Mouse (Mus musculus) kidney, postnatal 0 days (tissue): ENCODE measurements around the gene Exd1. TPM values are rescaled to one million over a fixed set of nuclear protein-coding genes. Genes with fewer than 3 reads are reported as not detected.

Experiments
- ATAC-seq: fragments of 200-750 bp; cut with Nextera tagmentation; replicated peaks from 2 replicates; pipeline ENCODE4 v1.8.0; 2017; ENCODE audit warnings: low read depth, moderate number of reproducible peaks, moderate TSS enrichment, moderate library complexity; ENCODE audit not compliant: low FRiP score
- DNase-seq: peaks from one replicate; pipeline ENCODE4 v3.0.0-alpha.2; 2016; ENCODE audit warnings: low spot score
- H3K27ac ChIP-seq: fragments of 300-500 bp; sonication (generic); 2 replicates; pipeline ENCODE4 v1.5.1; 2014; ENCODE audit warnings: mild to moderate bottlenecking
- H3K27me3 ChIP-seq: fragments of 300-500 bp; sonication (generic); 2 replicates; pipeline ENCODE4 v1.6.1; 2014; ENCODE audit warnings: low read length, mixed read lengths; ENCODE audit not compliant: insufficient read depth
- H3K36me3 ChIP-seq: fragments of 300-500 bp; sonication (generic); 2 replicates; pipeline ENCODE4 v1.6.1; 2014; ENCODE audit warnings: low read length, mixed read lengths; ENCODE audit not compliant: insufficient read depth
- H3K4me1 ChIP-seq: fragments of 300-500 bp; sonication (generic); replicated peaks from 2 replicates; pipeline ENCODE4 v1.6.1; 2014; ENCODE audit warnings: antibody characterized with exemption, low read length, mixed read lengths; ENCODE audit not compliant: insufficient read depth
- H3K4me2 ChIP-seq: fragments of 300-500 bp; sonication (generic); 2 replicates; pipeline ENCODE4 v1.6.1; 2014; ENCODE audit warnings: mild to moderate bottlenecking, low read length, moderate library complexity, mixed read lengths
- H3K4me3 ChIP-seq: fragments of 300-500 bp; sonication (generic); replicated peaks from 2 replicates; pipeline ENCODE4 v1.5.1; 2014; ENCODE audit warnings: low read depth, low read length
- H3K9ac ChIP-seq: fragments of 300-500 bp; sonication (generic); 2 replicates; pipeline ENCODE4 v1.6.1; 2014; ENCODE audit warnings: low read depth, low read length
- H3K9me3 ChIP-seq: fragments of 300-500 bp; sonication (generic); replicated peaks from 2 replicates; pipeline ENCODE4 v1.6.1; 2016; ENCODE audit warnings: low read length, inconsistent platforms, mixed read lengths
- CTCF ChIP-seq: IDR thresholded peaks from 2 replicates; pipeline ENCODE4 v1.5.1; 2016; ENCODE audit warnings: antibody characterized with exemption, low read depth, mild to moderate bottlenecking, moderate library complexity
- WGBS: fragments of 180-500 bp; shearing (Covaris S2); extraction: QIAGEN DNeasy Blood & Tissue Kit; methylation state at CpG from one replicate; pipeline ENCODE4 v1.1.7; 2014; 5-methylcytosine and 5-hydroxymethylcytosine counted together
- polyA plus RNA-seq: library from polyadenylated mRNA; unstranded; fragments of >200 nt; fragmentation: Nextera tagmentation; extraction: Ambion mirVana; gene quantifications from 2 replicates; pipeline ENCODE4 v1.2.1, GENCODE M21; 2015

Exd1 gene
- polyA plus RNA-seq = 0.29 and 0.47 TPM in 2 replicates

DNA sequence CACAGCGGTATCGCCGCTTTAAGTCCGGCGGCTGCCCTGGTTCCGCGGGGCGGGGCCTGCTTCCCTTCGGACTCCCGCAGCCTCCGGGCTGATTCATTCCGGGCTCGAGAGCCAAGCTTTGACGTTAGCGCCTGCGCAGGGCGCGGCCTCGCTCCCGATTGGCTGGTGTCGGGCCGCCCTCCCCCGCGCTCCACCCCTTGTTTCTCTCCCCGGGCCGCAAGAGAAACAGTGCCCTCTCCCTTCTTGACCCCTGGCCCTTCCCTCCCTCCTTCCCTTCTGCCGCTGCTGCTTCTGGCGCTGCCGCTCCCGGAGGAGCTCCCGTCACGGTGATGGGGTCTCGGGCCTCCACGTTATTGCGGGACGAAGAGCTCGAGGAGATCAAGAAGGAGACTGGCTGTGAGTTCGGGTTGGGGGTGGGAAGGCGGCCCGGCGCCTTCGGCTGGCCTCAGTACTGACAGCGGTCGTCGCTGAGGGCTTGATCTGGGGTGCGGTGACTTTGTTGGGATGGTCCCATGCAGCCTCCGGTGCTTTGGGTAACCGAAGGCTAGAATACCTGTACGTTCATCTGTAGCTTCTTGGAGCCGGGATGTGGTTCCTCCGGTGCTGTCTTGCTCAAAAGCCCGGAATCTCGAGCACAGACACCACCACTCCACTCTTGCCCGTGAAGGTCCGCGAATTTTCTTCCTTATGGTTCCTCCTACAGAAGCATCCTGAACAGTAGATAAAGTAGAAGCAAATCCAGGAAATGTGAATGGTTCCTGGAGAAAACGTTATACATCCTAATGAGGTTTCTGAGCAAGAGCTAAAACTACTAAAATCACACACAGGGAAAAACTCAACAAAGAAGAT lies at the start of gene Exd1, which contains the start of gene Chp1:
Gene Exd1, minus strand, starts transcription at position 106 of the 849 bp plus-strand sequence.
Gene Chp1, plus strand, starts transcription at position 176 of the 849 bp plus-strand sequence.
- no peaks in the 10 kb centered on the region for H3K9me3 ChIP-seq
- TF ChIP-seq CTCF = peak; percentile 12; the same call in 1 of the 2 replicates
- peak within 1 kb of the TSS; percentile 65 for H3K9ac ChIP-seq
- ATAC-seq (peak; percentile 97), DNase-seq (peak; percentile 98)
- H3K27me3 ChIP-seq = no peaks in the 10 kb centered on the region
- peaks cover 4% of the 10 kb centered on the region; the same call in 1 of the 2 replicates for H3K4me1 ChIP-seq
- under 1% methylated on average over 55 of the region's 57 CpGs for WGBS
- H3K4me3 ChIP-seq = peak within 1 kb of the TSS; percentile 63
- H3K36me3 ChIP-seq = no peaks in the 10 kb centered on the region
- H3K4me2 ChIP-seq = peak within 1 kb of the TSS; percentile 64
- H3K27ac ChIP-seq = peak within 1 kb of the TSS; percentile 90

DNA sequence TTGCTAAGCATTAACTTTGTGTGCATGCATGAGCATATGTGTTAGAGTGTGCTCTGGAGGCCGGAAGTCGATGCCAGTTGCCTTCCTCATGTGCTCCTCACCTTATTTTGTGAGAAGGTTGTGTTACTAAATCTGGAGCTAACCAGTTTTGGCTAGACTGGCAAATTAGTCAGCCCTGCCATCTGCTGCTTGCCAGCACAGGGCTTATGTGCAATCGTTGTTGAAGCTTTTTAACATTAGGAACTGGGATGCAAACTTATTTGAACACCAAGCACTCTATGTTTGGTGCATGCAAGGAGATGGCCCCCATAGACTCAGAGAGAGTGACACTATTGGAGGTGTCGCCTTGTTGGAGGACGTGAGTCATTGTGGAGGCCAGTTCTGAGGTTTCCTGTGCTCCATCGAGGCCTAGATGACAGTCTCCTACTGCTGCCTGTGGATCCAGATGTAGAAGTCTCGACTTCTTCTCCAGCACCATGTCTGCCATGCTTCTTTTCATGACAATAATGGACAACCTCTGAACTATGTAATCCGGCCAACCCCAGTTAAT lies 49.4 kb upstream of the Exd1 start:
- Histone ChIP-seq H3K4me3 (no peak overlapping the region), H3K9me3 (no peaks in the 10 kb centered on the region), H3K27me3 (no peaks in the 10 kb centered on the region), H3K4me1 (peaks cover 3% of the 10 kb centered on the region; the same call in 1 of the 2 replicates), H3K4me2 (no peak overlapping the region), H3K27ac (no peak overlapping the region), H3K9ac (no peak overlapping the region), H3K36me3 (peaks cover 24% of the 10 kb centered on the region)
- ATAC-seq (no peak), DNase-seq (no peak)
- TF ChIP-seq CTCF = no peak
- 82% methylated on average over 8 of the region's 8 CpGs for WGBS

DNA sequence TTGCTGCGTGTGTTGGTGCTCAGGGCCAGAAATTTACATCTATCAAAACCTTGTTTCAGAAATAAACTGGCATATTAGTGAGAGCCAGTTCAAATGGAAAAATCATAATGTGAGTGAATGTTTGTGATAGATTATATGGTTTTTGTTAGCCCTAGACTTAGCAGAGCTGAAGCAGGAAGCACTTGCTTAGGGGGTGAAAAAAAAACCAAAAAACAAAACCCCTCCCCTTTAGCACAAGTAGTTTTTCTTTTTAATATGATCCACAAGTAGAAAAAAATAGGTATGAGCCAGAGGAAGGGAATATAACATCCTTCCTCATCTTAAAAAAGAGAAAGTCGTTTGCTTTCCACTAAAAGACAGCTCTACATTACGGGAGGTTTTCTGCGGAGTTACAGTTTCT lies 47.9 kb upstream of the Exd1 start:
- 20% methylated on average over 4 of the region's 4 CpGs for WGBS
- H3K27me3 ChIP-seq = no peaks in the 10 kb centered on the region
- peak overlapping the region; percentile 96 for H3K4me3 ChIP-seq
- no peaks in the 10 kb centered on the region for H3K9me3 ChIP-seq
- peaks cover 23% of the 10 kb centered on the region for H3K36me3 ChIP-seq
- H3K4me2 ChIP-seq = peak overlapping the region; percentile 77
- peak overlapping the region; percentile 97 for H3K9ac ChIP-seq
- peaks cover 3% of the 10 kb centered on the region; the same call in 1 of the 2 replicates for H3K4me1 ChIP-seq
- TF ChIP-seq CTCF = no peak
- H3K27ac ChIP-seq = no peak overlapping the region
- DNase-seq (no peak), ATAC-seq (no peak)

DNA sequence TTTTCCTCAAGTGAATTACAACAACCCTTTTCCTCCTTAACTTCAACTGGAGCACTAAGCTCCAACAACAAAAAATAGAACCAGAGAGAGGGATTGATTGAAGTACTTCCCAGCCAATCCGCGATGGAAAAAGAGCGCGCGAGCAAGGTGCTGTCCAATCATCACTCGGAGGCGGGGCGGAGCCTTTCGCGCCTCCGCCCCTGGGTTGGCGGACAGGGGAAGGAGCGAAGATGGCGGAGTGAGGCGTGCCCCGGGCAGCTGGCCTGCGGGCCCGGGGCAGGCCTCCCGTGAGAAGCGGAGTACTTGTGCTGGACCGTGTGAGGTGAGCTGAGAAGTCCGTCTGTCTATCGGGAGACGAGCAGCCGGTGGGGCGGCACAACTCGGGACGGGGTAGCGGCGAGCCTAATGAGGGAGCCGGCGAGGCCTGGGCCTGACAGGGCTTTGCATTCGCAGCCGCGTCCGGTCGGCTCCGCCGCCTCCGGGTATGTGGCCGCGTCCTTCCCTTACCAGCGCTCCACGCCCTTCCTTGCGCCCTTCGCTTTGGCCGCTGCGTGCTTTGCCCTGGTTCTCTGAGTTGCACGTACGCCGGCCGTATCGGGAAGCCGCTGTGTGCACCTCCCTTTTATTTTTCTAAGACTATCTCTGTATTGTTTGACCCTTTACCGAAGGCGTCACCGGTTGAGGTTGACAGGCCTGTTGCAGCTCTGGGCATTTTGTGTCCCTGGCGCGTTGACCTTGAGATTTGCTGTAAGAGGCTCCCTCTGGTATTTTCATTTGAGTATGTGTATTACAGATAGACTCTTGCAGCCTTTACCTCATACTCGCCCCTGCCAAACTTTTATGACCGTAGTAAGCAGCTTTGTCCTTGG lies 46.9 kb upstream of the Exd1 start:
- WGBS = under 1% methylated on average over 54 of the region's 61 CpGs
- H3K9ac ChIP-seq = peak overlapping the region; percentile 97

DNA sequence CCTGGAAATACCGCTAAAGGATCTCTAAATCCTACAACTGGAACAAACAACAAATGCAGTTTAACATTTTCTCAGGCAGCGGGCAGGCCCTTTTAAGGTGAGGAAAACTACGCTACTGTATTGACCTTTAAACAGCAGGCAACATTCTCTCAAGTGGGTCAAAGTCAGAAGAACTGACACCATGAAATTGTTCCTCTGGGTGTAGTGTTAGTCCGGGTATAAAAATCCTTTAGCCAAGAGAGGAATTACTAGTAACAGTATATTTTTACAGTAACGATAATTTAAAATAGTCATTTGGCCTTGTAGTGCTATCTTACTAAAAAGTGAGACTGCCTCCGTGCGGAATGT lies 46.3 kb upstream of the Exd1 start:
- peak overlapping the region; percentile 96; the same call in 1 of the 2 replicates for H3K4me3 ChIP-seq
- no peak for TF ChIP-seq CTCF
- no peak for ATAC-seq
- peak overlapping the region; percentile 75 for H3K27ac ChIP-seq
- H3K9me3 ChIP-seq = no peaks in the 10 kb centered on the region
- H3K4me2 ChIP-seq = peak overlapping the region; percentile 40
- WGBS = 5% methylated on average over 7 of the region's 7 CpGs
- no peaks in the 10 kb centered on the region for H3K27me3 ChIP-seq
- peaks cover 12% of the 10 kb centered on the region; the same call in 1 of the 2 replicates for H3K36me3 ChIP-seq
- DNase-seq = no peak
- peak overlapping the region; percentile 15; the same call in 1 of the 2 replicates for H3K9ac ChIP-seq
- peaks cover 3% of the 10 kb centered on the region; the same call in 1 of the 2 replicates for H3K4me1 ChIP-seq

More for the DNA sequence above, 46.9 kb upstream of the Exd1 start:
- peak; percentile 98 for DNase-seq
- peak; percentile 97 for ATAC-seq
- TF ChIP-seq CTCF = no peak
- Histone ChIP-seq H3K4me3 (peak overlapping the region; percentile 96), H3K4me1 (peaks cover 3% of the 10 kb centered on the region; the same call in 1 of the 2 replicates), H3K9me3 (no peaks in the 10 kb centered on the region), H3K4me2 (peak overlapping the region; percentile 77), H3K27me3 (no peaks in the 10 kb centered on the region), H3K36me3 (peaks cover 17% of the 10 kb centered on the region), H3K27ac (peak overlapping the region; percentile 95)
